Mouse (Mus musculus) MEL (cell line): ENCODE results near the gene Setdb2.

ENCODE experiments used
- BHLHE40 ChIP-seq: IDR thresholded peaks from 2 replicates; pipeline ENCODE4 v1.6.1; 2012; ENCODE audit warnings: low read depth, mild to moderate bottlenecking, inconsistent platforms, low read length, improper control_type of control experiment, borderline replicate concordance
- CTCF ChIP-seq, 3 experiments: IDR thresholded peaks in 2 of 3; conservative IDR thresholded peaks in 1 of 3; 2 replicates each; pipeline ENCODE4 v1.5.1; 2011 to 2012; ENCODE audit warnings: low read length in 3 of 3, low read depth in 2 of 3, mild to moderate bottlenecking in 2 of 3, improper control_type of control experiment in 1 of 3, inconsistent platforms in 1 of 3, mixed read lengths in 1 of 3, moderate library complexity in 1 of 3; ENCODE audit not compliant: control insufficient read depth in 1 of 3, insufficient read depth in 1 of 3, poor library complexity in 1 of 3, severe bottlenecking in 1 of 3
- E2F4 ChIP-seq: IDR thresholded peaks from 2 replicates; pipeline ENCODE4 v1.6.1; 2011; ENCODE audit warnings: low read depth, low read length, improper control_type of control experiment, borderline replicate concordance
- MAX ChIP-seq: IDR thresholded peaks from 2 replicates; pipeline ENCODE4 v1.6.1; 2011; ENCODE audit warnings: low read length, improper control_type of control experiment
- MAZ ChIP-seq: IDR thresholded peaks from 2 replicates; pipeline ENCODE4 v1.6.1; 2012; ENCODE audit warnings: low read depth, mild to moderate bottlenecking, inconsistent platforms, low read length, improper control_type of control experiment
- TAL1 ChIP-seq: IDR thresholded peaks from 2 replicates; pipeline ENCODE4 v1.6.1; 2012; ENCODE audit warnings: mild to moderate bottlenecking, inconsistent platforms, low read length, moderate library complexity, mixed read lengths
- TBP ChIP-seq: IDR thresholded peaks from 2 replicates; pipeline ENCODE4 v1.8.0; 2011; ENCODE audit warnings: low read depth, low read length, improper control_type of control experiment
- UBTF ChIP-seq: IDR thresholded peaks from 2 replicates; pipeline ENCODE4 v1.6.1; 2012; ENCODE audit warnings: low read depth, mild to moderate bottlenecking, inconsistent platforms, low read length, improper control_type of control experiment, moderate library complexity, borderline replicate concordance; ENCODE audit not compliant: insufficient read depth
- USF1 ChIP-seq: IDR thresholded peaks from 2 replicates; pipeline ENCODE4 v1.6.1; 2014; ENCODE audit warnings: low read depth, mild to moderate bottlenecking, inconsistent platforms, low read length, improper control_type of control experiment, moderate library complexity
- ZNF384 ChIP-seq: IDR thresholded peaks from 2 replicates; pipeline ENCODE4 v1.6.1; 2012; ENCODE audit warnings: low read depth, mild to moderate bottlenecking, inconsistent platforms, low read length, improper control_type of control experiment

- no peak for TF ChIP-seq CTCF (IDR thresholded peaks at IDR 0.05 in 2 of 3, conservative IDR thresholded peaks at IDR 0.05 in 1 of 3; ENCODE audit: control insufficient read depth in 1 of 3, insufficient read depth in 1 of 3, low read depth in 2 of 3, low read length in 3 of 3, poor library complexity in 1 of 3, severe bottlenecking in 1 of 3)
- TF ChIP-seq TAL1: no peak
- TF ChIP-seq USF1: no peak
- TF ChIP-seq MAZ: no peak
- no peak for TF ChIP-seq MAX
- TF ChIP-seq E2F4: no peak
- TF ChIP-seq TBP: no peak
- TF ChIP-seq UBTF: no peak
- no peak for TF ChIP-seq BHLHE40
- no peak for TF ChIP-seq ZNF384
Measured at GRCm38 (mm10) chr14:59365244-59365644, 75.4 kb downstream of the Setdb2 start, which contains the start of gene Phf11d.
